Comparison of ENCODE assay signal across 8 mouse cellular contexts in the genomic region with DNA sequence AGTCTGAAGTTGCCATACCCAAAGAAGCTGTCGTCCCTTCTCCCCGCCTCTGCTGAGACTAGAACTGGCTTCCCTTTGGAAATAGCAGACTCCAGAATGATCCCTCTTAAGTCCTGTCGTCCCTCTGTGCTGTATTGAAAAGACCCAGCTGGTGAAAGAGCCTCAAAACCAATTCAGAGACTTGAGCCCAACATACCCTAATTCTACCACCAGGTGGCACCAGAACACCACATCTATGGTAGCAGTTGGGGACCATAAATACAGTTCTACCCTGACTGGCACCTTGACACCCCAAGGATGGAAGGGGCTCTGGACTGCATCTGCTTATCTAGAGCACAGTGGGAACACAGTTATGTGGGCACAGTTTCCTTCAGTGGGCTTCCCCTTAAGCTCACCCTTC. TPM values are rescaled to one million over a fixed set of nuclear protein-coding genes. Genes with fewer than 3 reads are reported as not detected.
DNase-seq lines count a peak whose midpoint lies in the region; ATAC-seq and TF ChIP-seq lines count a peak whose summit lies in the region.

No protein-coding gene starts in this region.

- ATAC-seq in hematopoietic stem cell, adult 5-6 weeks (replicated peaks in 1 of 2; ENCODE audit: insufficient read depth in 1 of 2, low FRiP score in 2 of 2, low TSS enrichment in 1 of 2, low read depth in 1 of 2, poor library complexity in 2 of 2, severe bottlenecking in 2 of 2) = peak; percentile 64 to 67; a peak in 3 of 4 replicates
- peak; percentile 77 for ATAC-seq in lung, postnatal 0 days

- DNase-seq in ES-CJ7 (ENCODE audit: low read depth, low spot score) = peak; percentile 82
- DNase-seq in adrenal gland, postnatal 25 days = peak; percentile 47
- peak; percentile 80 to 95 for DNase-seq in layer of hippocampus, adult 18-20 months (ENCODE audit: low spot score in 2 of 2)
- DNase-seq in lung, postnatal 0 days (ENCODE audit: low spot score) = peak; percentile 89
- peak; percentile 88 for DNase-seq in retina, postnatal 1 day
- DNase-seq in yolk sac, embryonic 10.5 days (ENCODE audit: low spot score) = peak; percentile 46

- H3K4me1 ChIP-seq in embryonic fibroblast, embryonic 13.5 days (ENCODE audit: control insufficient read depth, insufficient read depth, low read length) = 0 out of 2 replicates have a peak, but pooled peaks cover 2% of the 10 kb centered on the region
- H3K4me1 ChIP-seq in lung, postnatal 0 days (ENCODE audit: insufficient read depth, low read depth, low read length) = no peaks in the 10 kb centered on the region

- WGBS in lung, postnatal 0 days = 0% methylated on average over 3 of the region's 3 CpGs

- H3K9me3 ChIP-seq in lung, postnatal 0 days (ENCODE audit: low read length) = no peaks in the 10 kb centered on the region

- no peak overlapping the region for H3K4me3 ChIP-seq in embryonic fibroblast, embryonic 13.5 days (ENCODE audit: insufficient read depth, low read length)
- H3K4me3 ChIP-seq in lung, postnatal 0 days (ENCODE audit: low read depth, low read length) = no peak overlapping the region

- TF ChIP-seq EP300 in lung, postnatal 0 days (IDR thresholded peaks at IDR 0.05) = no peak

- H3K36me3 ChIP-seq in lung, postnatal 0 days (ENCODE audit: insufficient read depth, low read length) = no peaks in the 10 kb centered on the region; the same call in 1 of the 2 replicates

- no peaks in the 10 kb centered on the region for H3K27me3 ChIP-seq in lung, postnatal 0 days (replicated peaks; ENCODE audit: insufficient read depth, low read length)

- peak; percentile 24; the same call in 1 of the 2 replicates for TF ChIP-seq CTCF in embryonic fibroblast, embryonic 13.5 days (IDR thresholded peaks at IDR 0.05; ENCODE audit: borderline replicate concordance, insufficient read depth, low read length)
- TF ChIP-seq CTCF in lung, postnatal 0 days (IDR thresholded peaks at IDR 0.05) = peak; percentile 98

- no peak overlapping the region for H3K4me2 ChIP-seq in lung, postnatal 0 days (replicated peaks; ENCODE audit: low read depth, low read length)

- TF ChIP-seq POLR2A in embryonic fibroblast, embryonic 13.5 days (IDR thresholded peaks at IDR 0.05; ENCODE audit: low read depth, low read length) = no peak

- no peak overlapping the region for H3K27ac ChIP-seq in embryonic fibroblast, embryonic 13.5 days (ENCODE audit: insufficient read depth, low read length)
- no peak overlapping the region for H3K27ac ChIP-seq in lung, postnatal 0 days (ENCODE audit: low read length)

- no peak overlapping the region for H3K9ac ChIP-seq in lung, postnatal 0 days (replicated peaks; ENCODE audit: low read depth)

RNA-seq across cellular contexts. Expression of a gene that starts 7.6 kb away (rescaled TPM):
- total RNA-seq in adrenal gland, postnatal 25 days (2021) = 2.2 and 2.5 TPM in 2 replicates
- not detected in 2 replicates for polyA plus RNA-seq in embryonic fibroblast, embryonic 13.5 days (2011; ENCODE audit: insufficient read length, low read depth, missing spikeins)
- not detected in 2 replicates for total RNA-seq in hematopoietic stem cell, adult 5-6 weeks (2017)
- total RNA-seq in layer of hippocampus, adult 18-20 months (2021) = 10 to 100 TPM; 70.5 to 77.9 TPM
- polyA plus RNA-seq in lung, postnatal 0 days (2015; fragmentation: Nextera tagmentation; extraction: Ambion mirVana) = 3.7 and 3.9 TPM in 2 replicates

RNA-seq across cellular contexts. Expression of a gene that starts 33.0 kb away (rescaled TPM):
- total RNA-seq in adrenal gland, postnatal 25 days (2021) = 0.88 TPM in 1 of 2 replicates, not detected in the other
- polyA plus RNA-seq in embryonic fibroblast, embryonic 13.5 days (2011; ENCODE audit: insufficient read length, low read depth, missing spikeins) = not detected in 2 replicates
- not detected in 2 replicates for total RNA-seq in hematopoietic stem cell, adult 5-6 weeks (2017)
- total RNA-seq in layer of hippocampus, adult 18-20 months (2021) = 1 to 10 TPM; 1.3 to 1.9 TPM
- 2.6 and 2.9 TPM in 2 replicates for polyA plus RNA-seq in lung, postnatal 0 days (2015; fragmentation: Nextera tagmentation; extraction: Ambion mirVana)

Comparison
In these comparisons a context has a peak if more than half of its experiments do, and no peak if none do; other contexts are left out.
1. RNA of a gene that starts 7.6 kb away (total RNA-seq): 70.5 to 77.9 TPM in layer of hippocampus, adult 18-20 months; 2.2 to 2.5 TPM in adrenal gland, postnatal 25 days and not detected in hematopoietic stem cell, adult 5-6 weeks; every median in the first group is over 10 times any median in the second.
2. Peak in every context shown above with its lines, with median percentiles within 50 percentile points of each other: DNase-seq.